Mouse (Mus musculus) kidney, adult 8-10 months (tissue): ENCODE results near the gene 4933428G20Rik.

Experiments used
- DNase-seq, 2 experiments: peaks; one replicate each; pipeline ENCODE4 v3.0.0; 2022

Gene 4933428G20Rik

DNA sequence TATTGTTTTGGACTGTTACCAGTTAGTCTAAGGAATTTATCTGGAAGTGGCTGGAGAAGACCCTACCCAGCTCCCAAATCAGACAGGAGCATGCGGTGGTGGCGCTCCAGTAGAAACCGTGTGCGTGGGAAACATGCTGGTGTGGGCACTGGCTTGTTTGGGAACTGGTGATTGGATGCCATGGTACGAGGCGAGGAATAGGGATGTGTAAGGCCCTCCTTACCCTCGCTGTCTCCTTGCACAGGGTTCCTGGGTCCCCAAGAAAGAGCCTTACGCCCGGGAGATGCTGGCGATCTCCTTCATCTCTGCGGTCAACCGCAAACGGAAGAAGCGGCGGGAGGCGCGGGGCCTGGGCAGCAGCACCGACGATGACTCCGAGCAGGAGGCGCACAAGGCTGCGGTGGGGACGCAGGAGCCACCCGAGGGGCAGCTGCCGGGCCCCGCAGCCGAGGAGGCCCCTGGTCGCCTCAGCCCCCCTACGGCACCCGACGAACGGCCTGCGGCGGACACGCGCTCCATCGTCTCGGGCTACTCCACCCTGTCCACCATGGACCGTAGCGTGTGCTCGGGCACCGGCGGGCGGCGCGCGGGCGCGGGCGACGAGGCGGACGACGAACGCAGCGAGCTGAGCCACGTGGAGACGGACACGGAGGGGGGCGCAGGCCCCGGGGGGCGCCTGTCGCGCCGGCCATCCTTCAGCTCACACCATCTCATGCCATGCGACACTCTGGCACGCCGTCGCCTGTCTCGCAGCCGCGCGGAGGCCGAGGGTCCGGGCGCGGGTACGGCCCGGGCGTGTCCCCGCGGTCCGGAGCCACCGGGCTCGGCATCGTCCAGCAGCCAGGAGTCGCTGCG lies at the start of gene 4933428G20Rik:
Gene 4933428G20Rik, minus strand, starts transcription at position 476 of the 855 bp plus-strand sequence.
- DNase-seq, result no peak

DNA sequence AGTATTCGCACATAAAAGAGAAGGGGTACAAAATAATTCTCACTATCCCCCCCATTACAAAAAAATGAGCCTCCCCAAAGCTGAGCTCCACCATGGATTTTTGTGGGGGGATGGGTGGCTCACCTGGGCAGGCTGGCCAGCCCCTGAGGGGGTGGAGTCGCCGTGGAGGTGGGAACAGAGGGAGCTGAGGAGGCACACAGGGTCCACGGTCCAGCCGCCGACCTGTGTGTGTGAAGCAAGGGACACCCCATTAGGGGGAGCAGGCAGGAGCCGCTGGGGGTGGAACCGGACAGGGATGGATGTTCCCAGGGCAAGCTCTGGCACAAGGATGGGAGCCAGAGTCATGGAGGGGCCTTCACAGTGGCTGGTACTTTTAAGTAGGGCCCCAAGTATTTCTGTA lies 48.6 kb upstream of the 4933428G20Rik start:
- DNase-seq, result no peak

DNA sequence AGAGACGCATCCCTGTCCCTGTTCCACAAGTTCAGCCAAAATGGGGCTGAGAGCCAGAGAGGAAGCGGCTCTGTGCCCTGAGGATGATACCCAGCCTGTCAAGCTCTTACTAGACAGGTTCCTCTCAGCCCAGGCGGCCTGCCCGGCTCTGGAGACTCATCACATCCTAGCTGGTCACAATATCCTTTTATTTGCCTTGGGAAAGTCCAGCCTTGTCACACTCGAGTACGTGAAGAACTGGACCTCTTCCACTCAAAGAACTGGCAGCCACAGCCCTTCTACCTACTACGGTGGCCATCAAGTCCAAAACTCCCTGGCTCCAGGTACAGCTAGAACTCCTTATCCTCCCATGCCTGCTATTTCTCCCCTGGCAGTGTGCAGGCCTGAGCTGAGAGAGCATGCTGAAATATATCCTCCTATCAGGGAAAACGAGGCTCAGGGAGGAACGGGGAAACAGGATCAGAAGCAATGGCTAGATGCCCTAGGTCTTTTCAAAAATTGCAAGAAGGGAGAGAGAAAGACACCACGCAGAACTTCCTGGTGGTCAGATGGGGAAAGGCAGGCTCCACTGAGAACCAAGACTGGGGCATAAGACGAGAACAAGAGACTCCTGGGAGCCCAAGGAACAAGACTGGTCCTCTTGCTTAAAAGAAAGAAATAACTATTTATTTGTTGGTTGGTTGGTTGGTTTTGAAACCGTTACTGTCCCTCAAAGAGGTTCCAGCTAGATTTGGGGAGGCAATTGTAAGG lies 48.0 kb upstream of the 4933428G20Rik start:
- no peak for DNase-seq

DNA sequence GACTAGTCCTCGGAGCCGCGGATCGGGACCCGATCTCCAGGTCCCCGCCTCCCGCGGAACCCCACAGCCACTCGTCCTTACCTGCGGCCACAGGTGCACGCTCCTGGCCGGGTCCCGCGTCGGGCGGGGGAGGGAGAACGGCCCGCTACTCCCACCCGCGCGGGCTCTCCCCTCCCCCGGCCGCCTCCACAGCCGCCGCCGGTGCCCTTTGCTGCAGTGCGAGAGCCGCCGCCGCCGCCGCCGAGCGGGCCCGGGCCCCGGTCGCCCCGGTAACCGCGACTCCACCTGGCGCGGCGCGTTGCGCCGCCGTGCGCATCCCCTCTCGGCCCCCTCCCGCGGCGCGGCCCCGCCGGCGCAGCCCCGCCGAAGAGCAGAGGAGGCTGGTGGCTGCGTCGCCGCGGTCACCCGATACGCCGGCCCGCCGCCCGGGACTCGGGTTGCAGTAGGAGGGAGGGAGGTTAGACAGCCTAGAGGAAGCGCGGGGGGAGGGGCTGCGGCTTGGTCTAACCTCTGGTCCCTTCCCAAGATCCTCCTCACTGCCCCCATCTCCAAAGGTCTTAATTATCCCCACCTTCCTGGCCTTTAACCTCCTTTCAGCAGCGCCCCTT lies 46.8 kb upstream of the 4933428G20Rik start:
- DNase-seq, result peak; percentile 67 to 75

DNA sequence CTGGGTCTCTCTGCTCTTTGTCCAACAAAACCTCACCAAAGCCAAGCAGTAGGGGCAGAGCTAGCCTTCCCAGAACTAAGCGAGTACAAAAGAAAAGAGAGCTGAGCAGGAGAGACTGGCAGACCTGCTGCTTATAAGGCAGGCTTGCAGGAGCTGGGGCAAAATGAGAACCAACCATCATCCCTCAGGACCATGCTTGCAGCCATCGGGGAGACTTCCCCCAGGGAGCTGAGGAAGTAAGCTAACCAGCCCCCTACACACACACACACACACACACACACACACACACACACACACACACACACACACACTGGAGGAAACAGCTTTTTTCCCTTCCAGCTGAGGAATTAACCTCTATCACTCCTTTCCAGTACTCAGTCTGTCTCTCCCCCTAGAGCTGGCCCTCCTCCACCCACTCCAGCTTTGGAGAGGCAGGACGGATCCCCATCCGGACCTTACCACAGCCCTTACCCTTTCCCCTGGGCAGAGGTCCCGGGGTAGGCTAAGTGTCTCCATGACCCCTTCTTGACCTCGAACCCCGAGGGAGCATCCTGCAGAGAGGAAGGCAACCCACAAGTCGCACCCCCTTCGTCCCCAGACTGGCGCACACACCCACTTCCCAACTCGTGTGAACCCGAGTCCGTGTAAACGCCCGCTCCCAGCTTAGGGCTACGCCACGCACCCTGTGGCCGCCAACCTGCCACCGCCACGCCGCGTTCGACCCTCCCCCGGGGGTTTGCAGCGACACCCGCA lies 45.8 kb upstream of the 4933428G20Rik start:
- no peak for DNase-seq

DNA sequence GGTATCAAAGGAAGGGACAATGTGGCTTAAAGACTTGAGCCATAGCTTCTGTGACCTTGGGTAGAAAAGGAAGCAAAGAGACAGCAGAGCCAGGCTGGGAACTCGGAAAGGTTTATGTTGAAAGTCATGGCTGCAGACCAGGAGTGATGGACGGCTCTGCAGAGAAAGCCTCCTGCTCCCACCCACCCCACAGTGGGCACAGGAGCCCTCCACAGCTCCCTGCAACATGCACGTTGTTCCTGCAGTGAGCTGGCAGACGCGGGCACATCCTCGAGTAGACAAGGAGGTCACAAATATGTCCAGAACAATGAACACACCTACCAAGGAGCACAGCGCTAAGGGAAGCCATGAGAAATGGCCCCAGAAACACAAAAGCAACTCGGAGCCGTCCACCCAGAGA lies 43.7 kb upstream of the 4933428G20Rik start:
- no peak for DNase-seq

DNA sequence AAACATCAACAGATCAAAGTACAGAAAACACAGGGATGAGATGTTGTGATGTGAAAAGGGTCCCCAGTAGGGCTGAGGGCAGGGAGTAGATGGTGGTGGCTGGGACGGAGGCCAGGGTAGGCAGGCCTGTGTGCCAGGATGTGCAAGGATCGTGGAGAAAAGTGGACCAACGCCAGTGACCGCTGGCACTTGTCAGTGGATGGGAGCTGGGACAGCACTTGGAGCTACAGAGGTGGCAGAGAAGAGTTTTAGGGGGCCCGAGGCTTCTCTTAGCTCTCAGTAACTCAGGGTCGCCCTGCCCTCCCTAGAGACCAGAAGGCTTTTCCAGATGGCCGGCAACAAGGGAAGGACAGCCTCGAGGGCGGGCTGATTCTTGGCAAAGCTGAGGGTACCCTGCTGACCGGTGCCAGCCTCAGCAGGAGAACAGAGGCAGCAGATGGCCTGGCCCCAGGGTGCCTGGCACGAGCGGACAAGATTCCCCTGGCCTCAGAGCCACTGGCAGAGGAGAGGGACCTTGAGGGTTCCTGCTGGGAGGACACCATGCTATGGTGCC lies 43.1 kb upstream of the 4933428G20Rik start:
- DNase-seq, result peak; percentile 86 to 88

DNA sequence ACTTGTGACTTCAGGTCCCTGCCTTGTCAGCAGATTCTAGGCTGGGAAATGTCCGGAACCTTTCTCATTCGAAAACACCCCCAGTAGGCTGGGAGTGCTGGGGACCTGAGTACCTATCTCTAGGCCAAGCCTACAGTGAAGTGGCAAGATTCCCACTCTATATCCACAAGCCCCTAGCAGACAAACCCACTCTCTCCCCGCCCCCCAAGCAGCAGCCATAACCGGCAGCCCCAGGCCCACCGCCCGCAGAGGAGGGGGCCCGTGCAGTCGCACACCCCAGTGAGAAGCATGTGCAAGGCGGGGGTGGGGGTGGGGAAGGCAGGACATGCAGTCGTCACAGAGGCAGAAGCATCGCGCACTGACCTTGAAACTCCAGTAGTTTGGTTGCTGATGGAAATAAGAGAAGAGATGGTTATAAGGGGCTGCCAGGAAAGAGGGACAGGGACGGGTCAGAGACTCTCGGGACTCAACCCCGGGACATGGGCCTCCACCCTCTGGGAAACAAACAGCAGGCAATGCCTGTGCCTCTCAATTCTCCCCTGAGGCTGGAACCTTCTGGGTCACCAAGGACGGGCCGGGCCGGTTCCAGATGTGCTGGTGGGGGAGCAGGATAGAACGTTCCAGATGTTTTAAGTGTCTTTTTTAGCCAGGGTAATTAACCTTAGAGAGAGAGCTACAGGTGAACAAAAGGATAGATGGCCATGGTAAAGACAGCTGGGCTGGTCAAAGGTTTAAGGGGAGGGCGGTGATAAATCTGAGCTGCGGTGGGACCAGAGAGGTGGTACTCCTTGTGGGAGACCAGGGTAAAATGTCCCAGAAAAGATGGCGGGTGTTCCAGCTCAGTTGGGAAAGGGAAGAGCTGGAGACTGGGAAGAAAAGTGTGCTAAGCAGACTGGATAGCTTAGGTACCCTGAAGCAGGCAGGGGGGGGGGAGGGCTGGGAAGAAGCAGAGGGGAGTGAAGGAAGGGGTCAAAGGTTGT lies 42.3 kb upstream of the 4933428G20Rik start:
- DNase-seq, result no peak

DNA sequence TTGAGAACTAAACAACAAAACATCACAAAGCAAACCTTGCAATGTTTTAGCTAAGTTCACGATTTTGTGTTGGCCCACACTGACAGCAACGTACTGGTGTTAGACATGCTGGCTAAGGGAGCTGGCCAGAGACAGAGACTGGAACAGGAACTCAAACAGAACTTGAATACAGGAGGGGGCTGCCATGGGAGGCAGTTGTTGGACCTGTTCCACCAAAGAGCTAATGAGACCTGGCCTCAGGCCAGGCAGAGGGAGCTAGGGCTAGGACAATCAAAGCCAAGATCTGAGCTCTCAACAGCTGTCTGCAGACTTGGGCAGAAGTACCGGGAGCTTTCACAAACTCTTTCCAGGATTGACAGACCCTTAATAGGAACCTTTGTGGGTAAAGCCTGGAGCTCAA lies 40.5 kb upstream of the 4933428G20Rik start:
- DNase-seq, result peak in 1 of 2 experiments; percentile 44

DNA sequence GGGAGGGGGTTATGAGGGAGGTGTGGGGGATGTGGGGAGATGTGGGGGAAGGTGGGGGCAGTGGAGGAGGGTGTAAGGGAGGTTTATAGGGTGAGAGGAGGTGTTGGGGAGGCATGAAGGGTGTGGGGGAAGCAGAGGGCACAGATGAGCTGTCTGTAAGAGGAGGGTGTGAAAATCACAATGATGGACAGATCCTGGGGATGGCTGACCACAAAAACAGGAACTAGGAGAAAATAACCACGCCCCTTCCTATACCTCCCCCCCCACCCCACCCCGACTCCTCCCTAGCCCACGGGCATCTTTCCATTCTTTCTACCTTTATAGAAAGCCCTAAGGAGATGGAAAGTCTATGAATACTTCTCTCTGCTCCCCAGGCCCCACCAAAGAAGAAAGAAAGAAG lies 40.0 kb upstream of the 4933428G20Rik start:
- no peak for DNase-seq

DNA sequence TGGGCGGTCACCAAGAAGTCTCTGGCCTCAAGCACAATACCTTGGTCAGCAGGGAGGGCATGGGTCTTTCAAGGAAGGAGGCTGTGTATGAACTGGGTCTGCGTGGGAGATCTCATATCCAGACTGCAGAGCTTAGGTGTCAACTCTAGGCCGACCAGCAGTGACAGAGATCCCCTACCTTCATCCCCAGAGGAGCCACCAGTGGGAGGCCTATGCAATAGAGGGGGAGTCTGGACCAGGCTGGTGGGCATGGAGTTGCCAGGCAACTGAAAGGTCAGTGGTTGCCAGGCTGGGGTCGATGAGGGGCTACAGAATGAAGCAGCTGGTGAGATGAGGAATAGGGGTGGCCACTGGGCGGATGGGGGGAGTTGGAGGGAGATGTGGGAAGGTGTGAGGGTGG lies 39.5 kb upstream of the 4933428G20Rik start:
- DNase-seq, result no peak

DNA sequence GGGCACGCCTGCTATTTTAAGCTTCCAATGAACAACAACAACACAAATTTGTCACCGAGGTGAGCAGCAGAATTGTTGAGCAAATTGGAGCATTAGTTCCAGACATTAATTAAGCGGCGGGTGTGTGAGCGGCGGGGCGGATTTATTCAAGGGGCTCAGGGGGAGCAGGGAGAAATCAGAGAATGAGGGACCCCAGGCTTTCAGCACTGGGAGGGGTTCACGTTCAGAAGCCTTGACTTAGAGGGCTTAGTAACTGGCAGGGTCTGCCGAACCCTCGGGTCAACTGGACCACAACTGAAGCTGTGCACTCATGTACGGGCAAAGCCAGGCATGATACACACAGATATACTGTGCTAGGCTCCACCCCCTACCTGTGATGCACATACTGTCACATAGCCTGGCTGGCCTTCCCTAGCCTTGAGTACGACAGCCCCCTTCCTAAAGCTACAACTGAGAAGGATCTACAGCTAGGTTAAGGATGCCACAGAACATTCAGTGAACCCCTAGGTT lies 37.5 kb upstream of the 4933428G20Rik start:
- DNase-seq, result no peak

DNA sequence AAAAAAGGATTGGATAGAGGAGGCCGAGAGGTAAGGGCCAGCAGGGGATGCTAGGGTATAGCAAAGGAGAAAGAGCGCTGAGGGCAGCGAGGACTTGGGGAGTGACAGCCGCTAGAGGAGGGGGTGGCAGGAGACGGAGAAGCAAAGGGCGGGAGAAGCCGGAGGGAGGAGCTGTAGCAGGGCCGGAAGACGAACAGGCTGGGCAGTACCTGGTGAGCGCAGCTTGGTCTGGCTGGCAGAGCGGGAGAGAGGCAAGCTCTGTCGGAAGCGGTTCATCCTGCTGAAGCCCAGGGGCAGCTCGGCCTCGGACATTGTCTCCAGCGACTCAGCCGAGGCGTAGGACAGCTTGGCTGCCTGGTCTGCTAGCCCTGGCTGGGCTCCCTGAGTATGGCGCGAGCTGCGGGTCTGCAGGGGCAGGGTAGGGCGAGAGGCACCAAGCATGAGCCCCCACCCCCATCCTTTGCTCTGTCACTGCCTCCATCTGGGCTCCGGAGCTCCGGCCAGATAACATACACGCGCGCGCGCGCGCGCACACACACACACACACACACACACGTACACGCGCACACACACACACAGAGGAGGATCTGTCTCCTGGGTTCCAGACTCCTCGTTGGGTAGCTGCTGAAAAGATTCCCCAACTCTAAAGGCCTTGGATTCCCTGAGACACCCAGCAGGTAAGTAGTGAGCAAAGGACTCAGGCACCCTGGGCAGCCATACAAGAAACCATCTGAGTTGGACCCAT lies 36.9 kb upstream of the 4933428G20Rik start:
- no peak for DNase-seq

DNA sequence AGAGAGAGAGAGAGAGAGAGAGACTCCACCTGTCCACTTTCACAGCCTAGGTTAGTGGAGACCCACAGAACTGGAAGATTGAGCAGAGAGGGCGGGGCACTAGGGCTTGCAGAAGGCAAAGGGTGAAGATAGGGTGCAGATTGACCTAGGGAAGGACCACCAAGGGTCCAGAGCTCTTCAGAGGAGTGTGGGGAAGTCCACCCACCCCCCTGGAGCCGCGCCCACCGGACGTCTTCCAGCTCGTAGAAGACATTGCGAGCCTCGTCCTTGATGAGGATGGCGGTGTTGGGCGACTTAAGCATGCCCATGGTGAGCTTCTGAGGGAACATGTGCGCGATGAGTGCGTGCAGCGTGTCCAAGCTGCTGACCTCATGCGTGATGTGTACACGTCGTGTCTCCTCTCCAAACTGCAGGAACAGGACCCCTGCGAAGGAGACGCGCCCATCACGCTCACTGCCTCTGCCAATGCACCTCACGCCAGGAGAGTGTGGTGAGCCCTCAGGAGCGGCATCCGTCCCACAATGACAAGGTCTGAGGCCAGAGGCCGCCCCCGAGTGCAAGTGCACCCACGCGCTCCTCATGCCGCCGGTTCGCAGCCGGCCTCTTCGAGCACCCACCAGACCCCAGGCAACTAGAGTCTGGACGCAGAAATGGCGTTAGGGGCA lies 36.1 kb upstream of the 4933428G20Rik start:
- no peak for DNase-seq

DNA sequence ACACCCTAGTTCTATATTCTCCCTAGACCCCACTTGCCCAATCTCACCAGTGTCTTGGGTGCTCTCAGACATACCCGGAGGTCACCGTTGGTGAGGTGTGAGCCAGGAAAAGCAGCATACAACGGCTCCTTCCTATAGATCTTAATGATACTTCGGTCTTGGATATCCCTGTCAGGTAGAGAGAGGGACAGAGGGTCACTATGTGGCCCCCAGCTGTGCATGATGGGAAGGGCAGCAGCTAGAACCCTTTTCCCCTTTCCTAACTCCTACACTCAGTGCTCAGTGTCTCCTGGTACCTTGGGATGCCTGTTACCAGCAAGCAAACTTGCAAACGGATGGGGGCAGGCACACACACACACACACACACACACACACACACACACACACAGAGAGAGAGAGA lies 35.5 kb upstream of the 4933428G20Rik start:
- DNase-seq, result no peak

DNA sequence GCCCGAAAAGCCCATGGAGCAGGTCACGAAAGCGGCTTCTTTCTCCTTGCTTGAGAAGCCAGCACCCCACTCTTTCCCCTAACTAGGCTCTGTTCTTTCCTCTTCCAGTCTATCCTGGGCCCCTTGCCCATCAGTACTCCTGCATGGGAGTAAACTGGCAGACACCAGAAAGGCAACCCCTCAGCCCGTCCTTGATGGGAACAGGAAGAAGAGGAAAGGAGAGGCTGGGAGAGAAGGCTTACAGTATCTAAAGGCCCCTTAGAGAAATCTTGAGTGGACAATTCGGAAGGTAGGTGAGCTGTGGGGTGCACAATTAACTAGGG lies 35.1 kb upstream of the 4933428G20Rik start:
- DNase-seq, result no peak

DNA sequence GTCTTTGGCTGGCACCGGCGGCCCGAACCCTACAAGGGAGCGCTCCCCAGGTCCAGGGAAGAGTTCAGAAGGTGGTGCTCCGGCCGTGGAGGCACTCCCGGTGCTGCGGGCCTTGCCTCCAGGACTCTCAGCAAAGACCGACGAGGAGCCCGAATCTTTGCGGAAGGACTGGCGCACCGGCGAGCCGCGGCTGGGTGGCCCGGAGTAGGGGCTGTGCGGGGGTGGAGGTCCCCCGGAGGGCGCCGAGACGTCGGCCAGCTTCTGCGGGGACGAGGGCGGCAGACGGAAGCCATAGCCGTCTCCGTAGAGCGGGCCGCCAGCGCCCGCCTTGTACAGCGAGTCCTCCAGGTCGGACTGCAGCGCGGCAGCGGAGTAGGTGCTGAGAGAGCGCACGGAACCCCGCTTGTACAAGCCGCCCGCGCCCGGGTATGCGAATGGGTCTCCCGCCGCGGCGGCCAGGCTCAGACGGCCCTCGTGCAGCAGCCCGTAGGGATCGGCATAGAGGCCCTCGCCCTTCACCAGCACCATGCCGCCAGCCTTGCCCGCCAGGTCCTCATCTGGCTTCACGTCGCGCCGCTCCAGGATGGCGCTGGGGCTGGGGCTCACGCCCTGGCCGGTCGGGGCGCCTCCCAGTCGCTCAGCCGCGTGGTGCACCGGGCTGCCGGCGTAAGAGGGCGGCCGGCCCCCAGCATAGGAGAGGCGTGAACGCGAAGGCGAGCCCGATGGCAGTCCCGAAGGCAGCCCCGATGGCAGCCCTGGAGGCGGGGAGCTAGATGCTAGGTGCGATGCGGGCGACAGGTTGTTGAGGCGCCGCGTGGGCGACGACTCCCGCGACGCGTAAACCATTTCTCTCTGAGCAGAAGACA lies 34.5 kb upstream of the 4933428G20Rik start:
- DNase-seq, result no peak

DNA sequence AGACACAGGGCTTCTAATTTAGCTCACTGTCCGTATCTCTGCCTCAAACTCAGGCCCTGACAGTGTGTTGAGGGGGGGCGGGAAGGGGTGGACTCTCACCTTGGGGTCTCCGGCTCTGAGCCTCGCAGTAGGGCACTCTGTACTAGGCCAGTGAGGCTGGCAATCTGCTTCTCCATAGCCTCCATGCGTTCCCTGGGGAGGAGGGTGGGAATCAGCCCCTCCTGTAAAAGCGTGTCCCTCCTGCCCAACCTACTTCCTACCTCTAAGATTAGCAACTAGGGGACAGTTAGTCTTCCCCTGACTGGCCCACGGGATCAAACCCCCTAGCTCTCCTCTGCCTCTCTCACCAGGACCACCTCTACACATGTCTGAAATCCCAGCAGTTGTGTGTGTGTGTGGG lies 33.5 kb upstream of the 4933428G20Rik start:
- no peak for DNase-seq
